Mouse (Mus musculus): ENCODE results near the gene Prkg1.

Gene Prkg1

GRCm38 (mm10) chr19:31011528-31012133 is 753.2 kb downstream of the Prkg1 start:
- no peak for DNase-seq

- no peak for DNase-seq
Observed at GRCm38 (mm10) chr19:30998572-30998971, 766.3 kb downstream of the Prkg1 start.

GRCm38 (mm10) chr19:30990390-30990789 is 774.4 kb downstream of the Prkg1 start:
- DNase-seq = no peak

GRCm38 (mm10) chr19:30982436-30982835 is 782.4 kb downstream of the Prkg1 start:
- no peak for DNase-seq

- no peak for DNase-seq
Observed at GRCm38 (mm10) chr19:30978096-30978495, 786.7 kb downstream of the Prkg1 start.

GRCm38 (mm10) chr19:30950610-30951009 is 814.2 kb downstream of the Prkg1 start:
- DNase-seq = no peak

- DNase-seq = no peak
Observed at GRCm38 (mm10) chr19:30948202-30948601, 816.6 kb downstream of the Prkg1 start.

GRCm38 (mm10) chr19:30942369-30942992 is 822.4 kb downstream of the Prkg1 start:
- DNase-seq = no peak

GRCm38 (mm10) chr19:30938058-30938457 is 826.8 kb downstream of the Prkg1 start:
- no peak for DNase-seq

- DNase-seq = no peak
Observed at GRCm38 (mm10) chr19:30931469-30932192, 833.2 kb downstream of the Prkg1 start.

GRCm38 (mm10) chr19:30924032-30924431 is 840.8 kb downstream of the Prkg1 start:
- no peak for DNase-seq

GRCm38 (mm10) chr19:30902290-30902689 is 862.5 kb downstream of the Prkg1 start:
- DNase-seq = no peak

- no peak for DNase-seq
Observed at GRCm38 (mm10) chr19:30901025-30901424, 863.8 kb downstream of the Prkg1 start.

- no peak for DNase-seq
Observed at GRCm38 (mm10) chr19:30890377-30890776, 874.5 kb downstream of the Prkg1 start.

GRCm38 (mm10) chr19:30889851-30890250 is 875.0 kb downstream of the Prkg1 start:
- no peak for DNase-seq

GRCm38 (mm10) chr19:30861441-30861840 is 903.4 kb downstream of the Prkg1 start:
- DNase-seq = no peak

- DNase-seq = no peak
Observed at GRCm38 (mm10) chr19:30851023-30851422, 913.8 kb downstream of the Prkg1 start.

- DNase-seq = no peak
Observed at GRCm38 (mm10) chr19:30844916-30845315, 919.9 kb downstream of the Prkg1 start.

- no peak for DNase-seq
Observed at GRCm38 (mm10) chr19:30843637-30844036, 921.2 kb downstream of the Prkg1 start.

GRCm38 (mm10) chr19:30843052-30843564 is 921.7 kb downstream of the Prkg1 start:
- peak; percentile 5 for DNase-seq

GRCm38 (mm10) chr19:30842640-30843039 is 922.2 kb downstream of the Prkg1 start:
- DNase-seq = no peak

GRCm38 (mm10) chr19:30833045-30833651 is 931.7 kb downstream of the Prkg1 start:
- no peak for DNase-seq

GRCm38 (mm10) chr19:30829231-30829775 is 935.5 kb downstream of the Prkg1 start:
- no peak for DNase-seq
